2 mouse cellular contexts compared by ENCODE assay signal in the genomic region with DNA sequence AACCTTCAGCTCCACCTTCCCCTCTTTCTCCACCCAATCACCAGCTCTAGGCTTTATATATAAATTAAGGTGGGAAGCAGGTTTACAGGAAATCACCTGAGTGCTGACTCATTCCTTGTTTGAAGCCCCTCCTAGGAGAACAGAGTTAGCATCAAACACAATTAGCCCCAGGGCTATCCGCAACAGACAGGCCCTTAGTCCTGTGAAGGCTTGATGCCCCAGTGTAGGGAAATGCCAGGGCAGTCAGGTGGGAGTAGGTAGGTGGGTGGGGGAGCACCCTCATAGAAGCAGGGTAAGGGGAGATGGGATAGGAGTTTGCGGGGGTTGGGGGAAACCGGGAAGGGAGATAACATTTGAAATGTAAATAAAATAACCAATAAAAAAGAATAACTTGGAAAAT.
DNase-seq lines count a peak whose midpoint lies in the region; ATAC-seq lines count a peak whose summit lies in the region.
"Not testable (repeated sequence)": the region's sequence is repeated elsewhere in the genome, so short reads cannot be mapped to it uniquely, and the experiment has no call there.

No protein-coding gene starts in this region.

- H3K27me3 ChIP-seq in midbrain, embryonic 11.5 days (ENCODE audit: control insufficient read depth, insufficient read depth, low read length) = not testable (repeated sequence)

- 90% methylated on average over 3 of the region's 3 CpGs for WGBS in midbrain, embryonic 11.5 days

- H3K27ac ChIP-seq in midbrain, embryonic 11.5 days (ENCODE audit: low read depth, low read length) = not testable (repeated sequence)

- not testable (repeated sequence) for H3K36me3 ChIP-seq in midbrain, embryonic 11.5 days (ENCODE audit: control insufficient read depth, insufficient read depth, low read length)

- peak; percentile 66 for DNase-seq in heart, adult 11 months
- DNase-seq in midbrain, embryonic 11.5 days (ENCODE audit: low spot score, missing footprints) = peak; percentile 67

- not testable (repeated sequence) for H3K4me1 ChIP-seq in midbrain, embryonic 11.5 days (ENCODE audit: control insufficient read depth, insufficient read depth, low read length)

- H3K9me3 ChIP-seq in midbrain, embryonic 11.5 days (ENCODE audit: control insufficient read depth, low read length) = not testable (repeated sequence)

- not testable (repeated sequence) for H3K4me3 ChIP-seq in midbrain, embryonic 11.5 days (ENCODE audit: low read depth, low read length)

- not testable (repeated sequence) for H3K9ac ChIP-seq in midbrain, embryonic 11.5 days (ENCODE audit: low read length)

- ATAC-seq in midbrain, embryonic 11.5 days (ENCODE audit: low FRiP score) = not testable (repeated sequence)

- not testable (repeated sequence) for H3K4me2 ChIP-seq in midbrain, embryonic 11.5 days
